Comparison of ENCODE assay signal across 9 mouse cellular contexts in the genomic region with DNA sequence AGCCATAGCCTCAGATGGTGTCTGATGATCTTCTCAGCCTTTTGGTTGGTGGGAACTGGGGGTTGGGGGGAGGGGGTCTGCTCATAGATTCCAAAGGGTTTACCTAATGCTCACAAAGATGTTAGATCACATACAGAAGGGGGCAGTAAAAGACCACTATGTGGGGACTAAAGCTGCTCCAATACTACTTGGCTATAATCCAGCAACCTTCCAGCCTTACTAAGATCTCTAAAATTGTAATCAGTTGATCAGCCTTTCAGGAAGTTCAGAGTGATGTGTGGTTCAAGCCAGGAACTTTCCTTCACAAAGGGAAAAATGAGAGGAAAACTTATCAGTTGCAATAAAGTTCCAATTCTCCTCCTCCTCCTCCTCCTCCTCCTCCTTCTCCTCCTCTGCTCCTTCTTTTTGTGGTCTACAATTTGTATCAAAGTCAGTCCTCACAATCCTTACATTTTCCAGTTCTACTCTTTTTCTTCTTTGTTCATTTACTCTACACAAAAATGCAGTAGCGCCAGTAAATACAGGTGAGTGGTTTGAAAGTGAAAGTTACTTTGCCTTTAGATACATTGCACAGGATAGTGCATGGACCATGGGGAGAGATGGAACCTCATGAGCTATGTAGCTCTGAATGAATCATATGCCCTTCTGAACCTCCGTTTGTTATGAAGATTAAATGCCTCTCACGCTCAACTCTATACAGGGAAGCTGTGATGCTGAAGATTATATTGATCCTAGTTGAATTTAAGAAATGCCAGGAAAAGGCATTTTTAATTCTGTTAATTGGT. TPM values are rescaled to one million over a fixed set of nuclear protein-coding genes. Genes with fewer than 3 reads are reported as not detected.
DNase-seq lines count a peak whose midpoint lies in the region; ATAC-seq lines count a peak whose summit lies in the region.
"Had no signal": no experiment of that assay in that cellular context is flagged by ENCODE, and none has a peak within 500 bp of the region (broad histone marks: within the 10 kb centered on the region; RNA-seq: fewer than 3 reads in every experiment).

No protein-coding gene starts in this region.

- peaks cover 26% of the 10 kb centered on the region for H3K4me1 ChIP-seq in hindbrain, embryonic 10.5 days (replicated peaks)
- peaks cover 21% of the 10 kb centered on the region for H3K4me1 ChIP-seq in hindbrain, embryonic 13.5 days (replicated peaks)

- WGBS in hindbrain, embryonic 10.5 days: 88% methylated on average over 3 of the region's 3 CpGs
- 81% methylated on average over 3 of the region's 3 CpGs for WGBS in hindbrain, embryonic 13.5 days

- no peak overlapping the region for H3K27ac ChIP-seq in hindbrain, embryonic 10.5 days
- H3K27ac ChIP-seq in hindbrain, embryonic 13.5 days: no peak overlapping the region

- H3K4me3 ChIP-seq in hindbrain, embryonic 10.5 days: no peak overlapping the region
- H3K4me3 ChIP-seq in hindbrain, embryonic 13.5 days: no peak overlapping the region

- H3K36me3 ChIP-seq in hindbrain, embryonic 10.5 days: peaks cover 13% of the 10 kb centered on the region
- peaks cover 12% of the 10 kb centered on the region for H3K36me3 ChIP-seq in hindbrain, embryonic 13.5 days

- no peak for ATAC-seq in hindbrain, embryonic 13.5 days (ENCODE audit: low FRiP score)
- ATAC-seq in granulocyte monocyte progenitor cell, adult 5-6 weeks (replicated peaks; ENCODE audit: poor library complexity, severe bottlenecking): no peak; the same call in 1 of the 2 replicates

- H3K9ac ChIP-seq in hindbrain, embryonic 13.5 days: no peak overlapping the region

- H3K27me3 ChIP-seq in hindbrain, embryonic 10.5 days (ENCODE audit: insufficient read depth, poor library complexity, severe bottlenecking): no peaks in the 10 kb centered on the region
- H3K27me3 ChIP-seq in hindbrain, embryonic 13.5 days: no peaks in the 10 kb centered on the region

- no peak overlapping the region for H3K4me2 ChIP-seq in hindbrain, embryonic 13.5 days

- DNase-seq in hindbrain, embryonic 10.5 days (ENCODE audit: low spot score): peak; percentile 38
- DNase-seq in A20 (ENCODE audit: low read depth, low spot score) (peak; percentile 79), adipocyte (ENCODE audit: low spot score) (peak; percentile 67)
- peak; percentile 22 to 43 for DNase-seq in kidney, postnatal 4 days
- no peak for DNase-seq in spleen, postnatal 14 days (ENCODE audit: low spot score in 2 of 2)
- no peak for DNase-seq in spleen, postnatal 4 days (ENCODE audit: low spot score in 2 of 2)

- no peaks in the 10 kb centered on the region for H3K9me3 ChIP-seq in hindbrain, embryonic 10.5 days
- H3K9me3 ChIP-seq in hindbrain, embryonic 13.5 days: no peaks in the 10 kb centered on the region

RNA-seq across cellular contexts. Expression of gene Cox17, which starts 1.7 kb away (rescaled TPM):
- 142 and 146 TPM in 2 replicates for polyA plus RNA-seq in hindbrain, embryonic 10.5 days (2016; fragmentation: Nextera tagmentation; extraction: Ambion mirVana)
- polyA plus RNA-seq in hindbrain, embryonic 13.5 days (2015; fragmentation: Nextera tagmentation; extraction: Ambion mirVana): 98.7 and 106 TPM in 2 replicates
- total RNA-seq in granulocyte monocyte progenitor cell, adult 5-6 weeks (2014; fragmentation: Nextera tagmentation): 124 and 168 TPM in 2 replicates
- total RNA-seq in granulocyte monocyte progenitor cell, adult 5-6 weeks (2017): 185 and 260 TPM in 2 replicates

RNA-seq across cellular contexts. Expression of gene Gm21987, which starts 1.7 kb away (rescaled TPM):
- polyA plus RNA-seq in hindbrain, embryonic 10.5 days (2016; fragmentation: Nextera tagmentation; extraction: Ambion mirVana): not detected in 2 replicates
- not detected in 2 replicates for polyA plus RNA-seq in hindbrain, embryonic 13.5 days (2015; fragmentation: Nextera tagmentation; extraction: Ambion mirVana)
- total RNA-seq in granulocyte monocyte progenitor cell, adult 5-6 weeks (2014; fragmentation: Nextera tagmentation): not detected in 2 replicates
- total RNA-seq in granulocyte monocyte progenitor cell, adult 5-6 weeks (2017): not detected in 2 replicates
- polyA plus RNA-seq: liver, embryonic 16.5 days had no signal

RNA-seq across cellular contexts. Expression of gene Maats1, which starts 3.2 kb away (rescaled TPM):
- 0.60 and 2.0 TPM in 2 replicates for polyA plus RNA-seq in hindbrain, embryonic 10.5 days (2016; fragmentation: Nextera tagmentation; extraction: Ambion mirVana)
- 0.74 and 1.8 TPM in 2 replicates for polyA plus RNA-seq in hindbrain, embryonic 13.5 days (2015; fragmentation: Nextera tagmentation; extraction: Ambion mirVana)
- total RNA-seq in granulocyte monocyte progenitor cell, adult 5-6 weeks (2014; fragmentation: Nextera tagmentation): not detected in 2 replicates
- total RNA-seq in granulocyte monocyte progenitor cell, adult 5-6 weeks (2017): not detected in 2 replicates

RNA-seq across cellular contexts. Expression of gene Popdc2, which starts 16.9 kb away (rescaled TPM):
- polyA plus RNA-seq in hindbrain, embryonic 10.5 days (2016; fragmentation: Nextera tagmentation; extraction: Ambion mirVana): 0.68 and 1.6 TPM in 2 replicates
- polyA plus RNA-seq in hindbrain, embryonic 13.5 days (2015; fragmentation: Nextera tagmentation; extraction: Ambion mirVana): 0.49 and 0.61 TPM in 2 replicates
- not detected in 2 replicates for total RNA-seq in granulocyte monocyte progenitor cell, adult 5-6 weeks (2014; fragmentation: Nextera tagmentation)
- not detected in 2 replicates for total RNA-seq in granulocyte monocyte progenitor cell, adult 5-6 weeks (2017)

RNA-seq across cellular contexts. Expression of gene Nr1i2, which starts 50.5 kb away (rescaled TPM):
- polyA plus RNA-seq in hindbrain, embryonic 10.5 days (2016; fragmentation: Nextera tagmentation; extraction: Ambion mirVana): not detected in 2 replicates
- 0.09 TPM in 1 of 2 replicates, not detected in the other for polyA plus RNA-seq in hindbrain, embryonic 13.5 days (2015; fragmentation: Nextera tagmentation; extraction: Ambion mirVana)
- total RNA-seq in granulocyte monocyte progenitor cell, adult 5-6 weeks (2014; fragmentation: Nextera tagmentation): 0.26 TPM in 1 of 2 replicates, not detected in the other
- total RNA-seq in granulocyte monocyte progenitor cell, adult 5-6 weeks (2017): not detected in 2 replicates

Comparison
In these comparisons a context has a peak if more than half of its experiments do, and no peak if none do; other contexts are left out.
1. DNase-seq: peak in hindbrain, embryonic 10.5 days (single experiment), A20 (single experiment), adipocyte (single experiment) and kidney, postnatal 4 days (2 of 2); none in spleen, postnatal 14 days (0 of 2) and spleen, postnatal 4 days (0 of 2).